Mouse (Mus musculus): ENCODE measurements around the gene Gtdc1. TPM values are rescaled to one million over a fixed set of nuclear protein-coding genes. Genes with fewer than 3 reads are reported as not detected.

Gtdc1 gene
- polyA plus RNA-seq, 1 experiment from 2014 or later: 30.2 TPM

DNA sequence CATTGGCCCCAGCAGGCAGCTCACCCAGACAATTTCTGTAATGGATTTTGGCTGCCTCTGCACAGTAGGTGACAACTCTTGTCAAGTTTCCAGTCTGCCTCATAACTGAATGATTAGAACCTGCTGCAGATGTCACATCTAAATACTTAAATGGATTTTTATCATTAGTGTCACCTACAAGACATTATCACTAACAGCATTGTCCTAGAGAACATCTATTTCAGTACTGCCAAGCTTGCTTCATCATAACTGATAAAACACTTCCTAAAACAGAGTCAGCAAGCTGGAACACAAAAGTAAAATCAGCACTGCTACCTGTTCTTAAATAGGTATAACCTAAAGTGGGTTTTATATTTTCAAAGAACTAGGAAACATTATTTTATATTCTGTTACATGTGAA, 11.2 kb downstream of the Gtdc1 start:
- Histone ChIP-seq H3K4me2 (ENCODE audit: low read length) (no peak overlapping the region), H3K36me3 (ENCODE audit: control insufficient read depth, insufficient read depth) (no peaks in the 10 kb centered on the region), H3K27ac (ENCODE audit: low read length) (no peak overlapping the region), H3K27me3 (replicated peaks; ENCODE audit: control insufficient read depth, insufficient read depth, low read length) (no peaks in the 10 kb centered on the region), H3K9me3 (ENCODE audit: control insufficient read depth, low read length) (no peaks in the 10 kb centered on the region), H3K4me3 (replicated peaks; ENCODE audit: low read length) (no peak overlapping the region), H3K4me1 (replicated peaks; ENCODE audit: control insufficient read depth, insufficient read depth, low read length) (no peaks in the 10 kb centered on the region), H3K9ac (replicated peaks; ENCODE audit: low read depth, low read length) (no peak overlapping the region)
- no peak for ATAC-seq

GRCm38 (mm10) chr2:44897801-44898200, 29.7 kb downstream of the Gtdc1 start:
- WGBS: 92% methylated on average over 1 of the region's 1 CpGs
- H3K27me3 ChIP-seq (replicated peaks; ENCODE audit: control insufficient read depth, insufficient read depth, low read length): no peaks in the 10 kb centered on the region
- H3K4me1 ChIP-seq (replicated peaks; ENCODE audit: control insufficient read depth, insufficient read depth, low read length): no peaks in the 10 kb centered on the region
- H3K4me3 ChIP-seq (replicated peaks; ENCODE audit: low read length): no peak overlapping the region
- no peaks in the 10 kb centered on the region for H3K36me3 ChIP-seq (ENCODE audit: control insufficient read depth, insufficient read depth)
- ATAC-seq: no peak
- H3K9ac ChIP-seq (replicated peaks; ENCODE audit: low read depth, low read length): no peak overlapping the region
- H3K4me2 ChIP-seq (ENCODE audit: low read length): no peak overlapping the region
- H3K9me3 ChIP-seq (ENCODE audit: control insufficient read depth, low read length): no peaks in the 10 kb centered on the region
- H3K27ac ChIP-seq (ENCODE audit: low read length): no peak overlapping the region

GRCm38 (mm10) chr2:44873718-44874117, 53.7 kb downstream of the Gtdc1 start:
- 45% methylated on average over 2 of the region's 2 CpGs for WGBS
- ATAC-seq: no peak
- no peak overlapping the region for H3K4me3 ChIP-seq (replicated peaks; ENCODE audit: low read length)
- no peaks in the 10 kb centered on the region for H3K27me3 ChIP-seq (replicated peaks; ENCODE audit: control insufficient read depth, insufficient read depth, low read length)
- H3K4me1 ChIP-seq (replicated peaks; ENCODE audit: control insufficient read depth, insufficient read depth, low read length): no peaks in the 10 kb centered on the region
- no peaks in the 10 kb centered on the region for H3K36me3 ChIP-seq (ENCODE audit: control insufficient read depth, insufficient read depth)
- no peak overlapping the region for H3K4me2 ChIP-seq (ENCODE audit: low read length)
- no peak overlapping the region for H3K27ac ChIP-seq (ENCODE audit: low read length)
- H3K9ac ChIP-seq (replicated peaks; ENCODE audit: low read depth, low read length): no peak overlapping the region
- H3K9me3 ChIP-seq (ENCODE audit: control insufficient read depth, low read length): no peaks in the 10 kb centered on the region

DNA sequence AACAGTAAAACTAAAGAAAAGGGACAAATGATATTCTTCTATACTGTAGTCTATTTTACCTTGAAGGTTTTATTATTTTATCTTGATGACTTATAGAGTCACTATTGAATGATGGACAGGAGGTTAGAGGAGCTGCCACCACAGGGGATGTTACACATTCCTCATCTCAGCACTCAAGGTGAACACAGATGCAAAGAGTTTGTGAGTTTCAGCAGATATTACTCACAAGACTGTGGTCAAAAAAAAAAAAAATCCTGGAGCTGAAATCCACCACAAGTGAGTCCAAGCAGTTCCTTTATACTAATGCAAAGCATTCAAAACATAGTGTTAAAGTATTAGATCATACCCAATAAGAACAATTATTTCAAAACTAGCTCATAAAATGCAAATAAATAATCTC, 62.7 kb downstream of the Gtdc1 start:
- no peaks in the 10 kb centered on the region for H3K4me1 ChIP-seq (replicated peaks; ENCODE audit: control insufficient read depth, insufficient read depth, low read length)
- no peak overlapping the region for H3K4me3 ChIP-seq (replicated peaks; ENCODE audit: low read length)
- no peaks in the 10 kb centered on the region for H3K36me3 ChIP-seq (ENCODE audit: control insufficient read depth, insufficient read depth)
- no peak for ATAC-seq
- no peak overlapping the region for H3K4me2 ChIP-seq (ENCODE audit: low read length)
- no peaks in the 10 kb centered on the region for H3K27me3 ChIP-seq (replicated peaks; ENCODE audit: control insufficient read depth, insufficient read depth, low read length)
- no peak overlapping the region for H3K9ac ChIP-seq (replicated peaks; ENCODE audit: low read depth, low read length)
- no peaks in the 10 kb centered on the region for H3K9me3 ChIP-seq (ENCODE audit: control insufficient read depth, low read length)
- no peak overlapping the region for H3K27ac ChIP-seq (ENCODE audit: low read length)

- no peak overlapping the region for H3K4me2 ChIP-seq (ENCODE audit: low read length)
- peaks cover 6% of the 10 kb centered on the region for H3K9me3 ChIP-seq (ENCODE audit: control insufficient read depth, low read length)
- H3K27me3 ChIP-seq (replicated peaks; ENCODE audit: control insufficient read depth, insufficient read depth, low read length): no peaks in the 10 kb centered on the region
- H3K4me1 ChIP-seq (replicated peaks; ENCODE audit: control insufficient read depth, insufficient read depth, low read length): no peaks in the 10 kb centered on the region; the same call in 1 of the 2 replicates
- peaks cover 4% of the 10 kb centered on the region for H3K36me3 ChIP-seq (ENCODE audit: control insufficient read depth, insufficient read depth)
- no peak overlapping the region for H3K27ac ChIP-seq (ENCODE audit: low read length)
- WGBS: 33% methylated on average over 2 of the region's 2 CpGs
- no peak overlapping the region for H3K9ac ChIP-seq (replicated peaks; ENCODE audit: low read depth, low read length)
- no peak overlapping the region for H3K4me3 ChIP-seq (replicated peaks; ENCODE audit: low read length)
- no peak for ATAC-seq
These were observed 73.0 kb downstream of the Gtdc1 start for GRCm38 (mm10) chr2:44854475-44854874.

GRCm38 (mm10) chr2:44849666-44850065, 77.8 kb downstream of the Gtdc1 start:
- no peak for ATAC-seq
- H3K27me3 ChIP-seq (replicated peaks; ENCODE audit: control insufficient read depth, insufficient read depth, low read length): no peaks in the 10 kb centered on the region
- H3K4me3 ChIP-seq (replicated peaks; ENCODE audit: low read length): no peak overlapping the region
- no peaks in the 10 kb centered on the region; the same call in 1 of the 2 replicates for H3K4me1 ChIP-seq (replicated peaks; ENCODE audit: control insufficient read depth, insufficient read depth, low read length)
- H3K9ac ChIP-seq (replicated peaks; ENCODE audit: low read depth, low read length): no peak overlapping the region
- peaks cover 4% of the 10 kb centered on the region for H3K36me3 ChIP-seq (ENCODE audit: control insufficient read depth, insufficient read depth)
- peaks cover 6% of the 10 kb centered on the region for H3K9me3 ChIP-seq (ENCODE audit: control insufficient read depth, low read length)
- no peak overlapping the region for H3K4me2 ChIP-seq (ENCODE audit: low read length)
- H3K27ac ChIP-seq (ENCODE audit: low read length): no peak overlapping the region

DNA sequence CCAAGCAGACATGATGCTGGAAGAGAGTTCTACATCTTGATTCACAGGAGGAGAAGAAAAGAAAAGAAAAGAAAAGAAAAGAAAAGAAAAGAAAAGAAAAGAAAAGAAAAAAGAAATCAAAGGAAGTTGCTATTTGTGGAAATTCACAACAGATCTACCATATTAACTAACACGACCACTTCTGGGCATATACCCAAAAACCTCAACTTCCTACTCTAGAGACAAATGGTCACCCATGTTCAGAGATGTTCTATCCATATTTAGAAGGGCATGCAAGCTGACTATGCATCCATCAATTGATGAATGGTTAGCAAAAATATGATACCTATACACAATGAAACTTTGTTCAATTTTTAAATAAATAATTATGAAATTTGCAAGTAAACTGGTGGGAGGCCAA, 79.3 kb downstream of the Gtdc1 start:
- Histone ChIP-seq H3K27me3 (replicated peaks; ENCODE audit: control insufficient read depth, insufficient read depth, low read length) (no peaks in the 10 kb centered on the region), H3K4me3 (replicated peaks; ENCODE audit: low read length) (no peak overlapping the region), H3K9ac (replicated peaks; ENCODE audit: low read depth, low read length) (no peak overlapping the region), H3K36me3 (ENCODE audit: control insufficient read depth, insufficient read depth) (peaks cover 4% of the 10 kb centered on the region), H3K9me3 (ENCODE audit: control insufficient read depth, low read length) (peaks cover 6% of the 10 kb centered on the region), H3K27ac (ENCODE audit: low read length) (no peak overlapping the region), H3K4me1 (replicated peaks; ENCODE audit: control insufficient read depth, insufficient read depth, low read length) (no peaks in the 10 kb centered on the region), H3K4me2 (ENCODE audit: low read length) (no peak overlapping the region)
- 71% methylated on average over 1 of the region's 1 CpGs for WGBS
- no peak for ATAC-seq

- Histone ChIP-seq H3K4me3 (replicated peaks; ENCODE audit: low read length) (no peak overlapping the region), H3K9me3 (ENCODE audit: control insufficient read depth, low read length) (no peaks in the 10 kb centered on the region), H3K4me1 (replicated peaks; ENCODE audit: control insufficient read depth, insufficient read depth, low read length) (no peaks in the 10 kb centered on the region), H3K27ac (ENCODE audit: low read length) (no peak overlapping the region), H3K27me3 (replicated peaks; ENCODE audit: control insufficient read depth, insufficient read depth, low read length) (no peaks in the 10 kb centered on the region), H3K9ac (replicated peaks; ENCODE audit: low read depth, low read length) (no peak overlapping the region), H3K4me2 (ENCODE audit: low read length) (no peak overlapping the region), H3K36me3 (ENCODE audit: control insufficient read depth, insufficient read depth) (no peaks in the 10 kb centered on the region)
- 93% methylated on average over 4 of the region's 4 CpGs for WGBS
- no peak for ATAC-seq
These were observed 82.0 kb downstream of the Gtdc1 start for GRCm38 (mm10) chr2:44845424-44845823.

- H3K4me1 ChIP-seq (replicated peaks; ENCODE audit: control insufficient read depth, insufficient read depth, low read length): no peaks in the 10 kb centered on the region
- H3K27ac ChIP-seq (ENCODE audit: low read length): no peak overlapping the region
- no peaks in the 10 kb centered on the region for H3K36me3 ChIP-seq (ENCODE audit: control insufficient read depth, insufficient read depth)
- H3K4me2 ChIP-seq (ENCODE audit: low read length): no peak overlapping the region
- H3K9ac ChIP-seq (replicated peaks; ENCODE audit: low read depth, low read length): no peak overlapping the region
- no peak overlapping the region for H3K4me3 ChIP-seq (replicated peaks; ENCODE audit: low read length)
- no peaks in the 10 kb centered on the region for H3K27me3 ChIP-seq (replicated peaks; ENCODE audit: control insufficient read depth, insufficient read depth, low read length)
- ATAC-seq: no peak
- H3K9me3 ChIP-seq (ENCODE audit: control insufficient read depth, low read length): no peaks in the 10 kb centered on the region
- WGBS: 89% methylated on average over 2 of the region's 2 CpGs
These were observed 97.7 kb downstream of the Gtdc1 start for GRCm38 (mm10) chr2:44829753-44830152.

DNA sequence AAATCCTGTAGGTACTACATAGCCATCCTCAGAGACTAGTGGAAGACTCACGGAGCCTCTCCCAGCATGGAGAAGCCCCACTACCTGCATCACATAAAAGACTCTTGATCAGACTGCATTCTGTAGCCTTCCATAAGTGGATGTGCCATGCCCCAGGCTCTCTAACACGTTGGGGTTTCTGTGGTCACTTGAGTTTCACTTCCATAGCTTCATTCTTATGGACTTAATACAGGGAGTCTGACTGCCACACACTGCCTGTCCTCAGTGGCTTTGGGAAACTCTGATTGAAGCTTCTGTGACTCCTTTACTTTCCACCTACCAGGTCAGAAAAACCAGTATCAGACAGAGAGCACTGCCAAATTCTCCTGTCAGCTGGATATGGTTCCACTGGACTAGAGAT, 98.1 kb downstream of the Gtdc1 start:
- Histone ChIP-seq H3K36me3 (ENCODE audit: control insufficient read depth, insufficient read depth) (no peaks in the 10 kb centered on the region), H3K27me3 (replicated peaks; ENCODE audit: control insufficient read depth, insufficient read depth, low read length) (no peaks in the 10 kb centered on the region), H3K4me3 (replicated peaks; ENCODE audit: low read length) (no peak overlapping the region), H3K4me1 (replicated peaks; ENCODE audit: control insufficient read depth, insufficient read depth, low read length) (no peaks in the 10 kb centered on the region), H3K9me3 (ENCODE audit: control insufficient read depth, low read length) (no peaks in the 10 kb centered on the region), H3K9ac (replicated peaks; ENCODE audit: low read depth, low read length) (no peak overlapping the region), H3K4me2 (ENCODE audit: low read length) (no peak overlapping the region), H3K27ac (ENCODE audit: low read length) (no peak overlapping the region)
- 78% methylated on average over 2 of the region's 2 CpGs for WGBS
- ATAC-seq: no peak

All from forebrain, embryonic 16.5 days (tissue).